Mouse (Mus musculus) MEL (cell line): ENCODE measurements around the gene Mok. TPM values are rescaled to one million over a fixed set of nuclear protein-coding genes. Genes with fewer than 3 reads are reported as not detected.

ENCODE experiments used
- DNase-seq: peaks from one replicate; pipeline ENCODE4 v3.0.0; 2011; ENCODE audit warnings: low read depth, low spot score
- H3K27ac ChIP-seq: 2 replicates; pipeline ENCODE4 v1.5.1; 2012; ENCODE audit warnings: low read depth, mild to moderate bottlenecking, control low read depth, low read length, moderate library complexity; ENCODE audit not compliant: control insufficient read depth
- H3K27me3 ChIP-seq, 2 experiments: fragments of 150-350 bp in 1 of 2; sonication (generic) in 1 of 2; 2 replicates each; pipeline ENCODE4 v1.6.1; 2012; ENCODE audit warnings: low read length in 2 of 2, mild to moderate bottlenecking in 2 of 2, improper control_type of control experiment in 1 of 2, moderate library complexity in 1 of 2; ENCODE audit not compliant: insufficient read depth in 2 of 2, control insufficient read depth in 1 of 2
- H3K36me3 ChIP-seq, 2 experiments: 2 replicates each; pipeline ENCODE4 v1.6.1; 2012 to 2014; ENCODE audit warnings: low read length in 2 of 2, improper control_type of control experiment in 1 of 2, inconsistent platforms in 1 of 2, mild to moderate bottlenecking in 1 of 2; ENCODE audit not compliant: insufficient read depth in 2 of 2, control insufficient read depth in 1 of 2
- H3K4me1 ChIP-seq, 2 experiments: fragments of 150-350 bp in 1 of 2; sonication (generic) in 1 of 2; 2 replicates each; pipeline ENCODE4 v1.6.1; 2012; ENCODE audit warnings: low read length in 2 of 2, improper control_type of control experiment in 1 of 2, mild to moderate bottlenecking in 1 of 2; ENCODE audit not compliant: insufficient read depth in 2 of 2, control insufficient read depth in 1 of 2
- H3K4me3 ChIP-seq, 2 experiments: fragments of 150-350 bp in 1 of 2; sonication (generic) in 1 of 2; 2 replicates each; pipeline ENCODE4 v1.5.1; 2012; ENCODE audit warnings: low read depth in 2 of 2, low read length in 2 of 2, mild to moderate bottlenecking in 2 of 2, moderate library complexity in 2 of 2, control low read depth in 1 of 2, improper control_type of control experiment in 1 of 2; ENCODE audit not compliant: control insufficient read depth in 1 of 2, insufficient read depth in 1 of 2
- H3K79me2 ChIP-seq: 2 replicates; pipeline ENCODE4 v1.6.1; 2012; ENCODE audit warnings: mild to moderate bottlenecking, low read length, moderate library complexity; ENCODE audit not compliant: control insufficient read depth, poor library complexity, insufficient read depth
- H3K9ac ChIP-seq: 2 replicates; pipeline ENCODE4 v1.6.1; 2012; ENCODE audit warnings: low read depth, mild to moderate bottlenecking, control low read depth, low read length, moderate library complexity; ENCODE audit not compliant: control insufficient read depth, poor library complexity, severe bottlenecking
- H3K9me3 ChIP-seq: fragments of 150-350 bp; sonication (generic); replicated peaks from 2 replicates; pipeline ENCODE4 v1.6.1; 2012; ENCODE audit warnings: mild to moderate bottlenecking, low read length, improper control_type of control experiment, moderate library complexity; ENCODE audit not compliant: insufficient read depth
- CTCF ChIP-seq, 3 experiments: IDR thresholded peaks in 2 of 3; conservative IDR thresholded peaks in 1 of 3; 2 replicates each; pipeline ENCODE4 v1.5.1; 2011 to 2012; ENCODE audit warnings: low read length in 3 of 3, low read depth in 2 of 3, mild to moderate bottlenecking in 2 of 3, improper control_type of control experiment in 1 of 3, inconsistent platforms in 1 of 3, mixed read lengths in 1 of 3, moderate library complexity in 1 of 3; ENCODE audit not compliant: control insufficient read depth in 1 of 3, insufficient read depth in 1 of 3, poor library complexity in 1 of 3, severe bottlenecking in 1 of 3
- ELF1 ChIP-seq: IDR thresholded peaks from 2 replicates; pipeline ENCODE4 v1.6.1; 2014; ENCODE audit warnings: low read depth, mild to moderate bottlenecking, inconsistent platforms, low read length, improper control_type of control experiment, moderate library complexity
- GATA1 ChIP-seq: IDR thresholded peaks from 2 replicates; pipeline ENCODE4 v1.6.1; 2011; ENCODE audit warnings: low read depth, low read length, improper control_type of control experiment
- JUND ChIP-seq: IDR thresholded peaks from 2 replicates; pipeline ENCODE4 v1.6.1; 2011; ENCODE audit warnings: low read depth, mild to moderate bottlenecking, improper control_type of control experiment, low read length
- KAT2A ChIP-seq: conservative IDR thresholded peaks from 2 replicates; pipeline ENCODE4 v1.6.1; 2012; ENCODE audit warnings: low read depth, low read length, improper control_type of control experiment, inconsistent platforms
- MAX ChIP-seq: IDR thresholded peaks from 2 replicates; pipeline ENCODE4 v1.6.1; 2011; ENCODE audit warnings: low read length, improper control_type of control experiment
- MXI1 ChIP-seq: IDR thresholded peaks from 2 replicates; pipeline ENCODE4 v1.6.1; 2011; ENCODE audit warnings: mild to moderate bottlenecking, low read depth, low read length, improper control_type of control experiment
- MYB ChIP-seq: IDR thresholded peaks from 2 replicates; pipeline ENCODE4 v1.6.1; 2011; ENCODE audit warnings: mild to moderate bottlenecking, low read depth, low read length, improper control_type of control experiment
- NELFE ChIP-seq: IDR thresholded peaks from 2 replicates; pipeline ENCODE4 v1.6.1; 2011; ENCODE audit warnings: low read depth, low read length, improper control_type of control experiment
- POLR2AphosphoS2 ChIP-seq: IDR thresholded peaks from 2 replicates; pipeline ENCODE4 v1.6.1; 2011; ENCODE audit warnings: low read length, improper control_type of control experiment
- SMC3 ChIP-seq: IDR thresholded peaks from 2 replicates; pipeline ENCODE4 v1.6.1; 2011; ENCODE audit warnings: low read depth, low read length, improper control_type of control experiment
- TBP ChIP-seq: IDR thresholded peaks from 2 replicates; pipeline ENCODE4 v1.8.0; 2011; ENCODE audit warnings: low read depth, low read length, improper control_type of control experiment
- USF2 ChIP-seq, 2 experiments: IDR thresholded peaks; 2 replicates each; pipeline ENCODE4 v1.6.1; 2011 to 2012; ENCODE audit warnings: improper control_type of control experiment in 2 of 2, low read length in 2 of 2, borderline replicate concordance in 1 of 2, inconsistent platforms in 1 of 2, low read depth in 1 of 2, mild to moderate bottlenecking in 1 of 2; ENCODE audit not compliant: insufficient read depth in 1 of 2
- ZMIZ1 ChIP-seq: IDR thresholded peaks from 2 replicates; pipeline ENCODE4 v1.6.1; 2012; ENCODE audit warnings: low read depth, mild to moderate bottlenecking, inconsistent platforms, low read length, improper control_type of control experiment, moderate library complexity
- ZNF384 ChIP-seq: IDR thresholded peaks from 2 replicates; pipeline ENCODE4 v1.6.1; 2012; ENCODE audit warnings: low read depth, mild to moderate bottlenecking, inconsistent platforms, low read length, improper control_type of control experiment
- polyA plus RNA-seq, 2 experiments: library from polyadenylated mRNA; stranded (reverse) in 1 of 2; unstranded in 1 of 2; fragments of >175 nt in 1 of 2; fragments of >200 nt in 1 of 2; gene quantifications; 2 replicates each; pipeline versions ENCODE4 v1.2.1 to v1.2.4; 2012; ENCODE audit warnings: low replicate concordance in 2 of 2, low read depth in 1 of 2; ENCODE audit not compliant: insufficient read length in 2 of 2, insufficient read depth in 1 of 2, missing spikeins in 1 of 2
- total RNA-seq: library from RNA; depleted of rRNA; stranded (reverse); fragments of 300-350 nt; gene quantifications from 2 replicates; pipeline ENCODE4 v1.2.3, GENCODE M21; 2012

Gene Mok
- total and polyA plus RNA-seq, 3 experiments: 0.39 to 1.6 TPM; not detected in 1

GRCm38 (mm10) chr12:110850010-110850928 is 9.5 kb upstream of the Mok start, which contains the start of gene Zfp839 (continued):
- TF ChIP-seq MYB (no peak), ELF1 (peak; percentile 70; the same call in 1 of the 2 replicates)

- Histone ChIP-seq H3K79me2 (peaks cover 6% of the 10 kb centered on the region; the same call in 1 of the 2 replicates), H3K9ac (peak overlapping the region; percentile 54), H3K27ac (no peak overlapping the region), H3K4me1 (peaks cover 0 to 16% of the 10 kb centered on the region in 2 experiments; a peak in 3 of 4 replicates), H3K4me3 (peak overlapping the region; percentile 36 to 71), H3K36me3 (peaks cover 0 to 6% of the 10 kb centered on the region in 2 experiments; a peak in 1 of 4 replicates), H3K9me3 (no peaks in the 10 kb centered on the region), H3K27me3 (no peaks in the 10 kb centered on the region)
- TF ChIP-seq MAX (no peak), POLR2AphosphoS2 (no peak), CTCF (IDR thresholded peaks at IDR 0.05 in 2 of 3, conservative IDR thresholded peaks at IDR 0.05 in 1 of 3; ENCODE audit: control insufficient read depth in 1 of 3, insufficient read depth in 1 of 3, low read depth in 2 of 3, low read length in 3 of 3, poor library complexity in 1 of 3, severe bottlenecking in 1 of 3) (no peak), ZMIZ1 (no peak), USF2 (IDR thresholded peaks at IDR 0.05; ENCODE audit: borderline replicate concordance in 1 of 2, insufficient read depth in 1 of 2, low read depth in 1 of 2, low read length in 2 of 2) (no peak), KAT2A (no peak), MXI1 (no peak; the same call in 1 of the 2 replicates), ZNF384 (no peak), JUND (no peak), NELFE (no peak), TBP (no peak), GATA1 (no peak), SMC3 (no peak)
- DNase-seq: no peak
Observed at GRCm38 (mm10) chr12:110846191-110846765, 5.5 kb upstream of the Mok start.
